Mouse (Mus musculus) MEL (cell line): ENCODE results near the gene Pde4b. TPM values are rescaled to one million over a fixed set of nuclear protein-coding genes. Genes with fewer than 3 reads are reported as not detected.

Experiments
- DNase-seq: peaks from one replicate; pipeline ENCODE4 v3.0.0; 2011; ENCODE audit warnings: low read depth, low spot score
- H3K27ac ChIP-seq: 2 replicates; pipeline ENCODE4 v1.5.1; 2012; ENCODE audit warnings: low read depth, mild to moderate bottlenecking, control low read depth, low read length, moderate library complexity; ENCODE audit not compliant: control insufficient read depth
- H3K27me3 ChIP-seq, 2 experiments: fragments of 150-350 bp in 1 of 2; sonication (generic) in 1 of 2; 2 replicates each; pipeline ENCODE4 v1.6.1; 2012; ENCODE audit warnings: low read length in 2 of 2, mild to moderate bottlenecking in 2 of 2, improper control_type of control experiment in 1 of 2, moderate library complexity in 1 of 2; ENCODE audit not compliant: insufficient read depth in 2 of 2, control insufficient read depth in 1 of 2
- H3K36me3 ChIP-seq, 2 experiments: 2 replicates each; pipeline ENCODE4 v1.6.1; 2012 to 2014; ENCODE audit warnings: low read length in 2 of 2, improper control_type of control experiment in 1 of 2, inconsistent platforms in 1 of 2, mild to moderate bottlenecking in 1 of 2; ENCODE audit not compliant: insufficient read depth in 2 of 2, control insufficient read depth in 1 of 2
- H3K4me1 ChIP-seq, 2 experiments: fragments of 150-350 bp in 1 of 2; sonication (generic) in 1 of 2; 2 replicates each; pipeline ENCODE4 v1.6.1; 2012; ENCODE audit warnings: low read length in 2 of 2, improper control_type of control experiment in 1 of 2, mild to moderate bottlenecking in 1 of 2; ENCODE audit not compliant: insufficient read depth in 2 of 2, control insufficient read depth in 1 of 2
- H3K4me3 ChIP-seq, 2 experiments: fragments of 150-350 bp in 1 of 2; sonication (generic) in 1 of 2; 2 replicates each; pipeline ENCODE4 v1.5.1; 2012; ENCODE audit warnings: low read depth in 2 of 2, low read length in 2 of 2, mild to moderate bottlenecking in 2 of 2, moderate library complexity in 2 of 2, control low read depth in 1 of 2, improper control_type of control experiment in 1 of 2; ENCODE audit not compliant: control insufficient read depth in 1 of 2, insufficient read depth in 1 of 2
- H3K79me2 ChIP-seq: 2 replicates; pipeline ENCODE4 v1.6.1; 2012; ENCODE audit warnings: mild to moderate bottlenecking, low read length, moderate library complexity; ENCODE audit not compliant: control insufficient read depth, poor library complexity, insufficient read depth
- H3K9ac ChIP-seq: 2 replicates; pipeline ENCODE4 v1.6.1; 2012; ENCODE audit warnings: low read depth, mild to moderate bottlenecking, control low read depth, low read length, moderate library complexity; ENCODE audit not compliant: control insufficient read depth, poor library complexity, severe bottlenecking
- H3K9me3 ChIP-seq: fragments of 150-350 bp; sonication (generic); replicated peaks from 2 replicates; pipeline ENCODE4 v1.6.1; 2012; ENCODE audit warnings: mild to moderate bottlenecking, low read length, improper control_type of control experiment, moderate library complexity; ENCODE audit not compliant: insufficient read depth
- BHLHE40 ChIP-seq: IDR thresholded peaks from 2 replicates; pipeline ENCODE4 v1.6.1; 2012; ENCODE audit warnings: low read depth, mild to moderate bottlenecking, inconsistent platforms, low read length, improper control_type of control experiment, borderline replicate concordance
- CTCF ChIP-seq, 3 experiments: IDR thresholded peaks in 2 of 3; conservative IDR thresholded peaks in 1 of 3; 2 replicates each; pipeline ENCODE4 v1.5.1; 2011 to 2012; ENCODE audit warnings: low read length in 3 of 3, low read depth in 2 of 3, mild to moderate bottlenecking in 2 of 3, improper control_type of control experiment in 1 of 3, inconsistent platforms in 1 of 3, mixed read lengths in 1 of 3, moderate library complexity in 1 of 3; ENCODE audit not compliant: control insufficient read depth in 1 of 3, insufficient read depth in 1 of 3, poor library complexity in 1 of 3, severe bottlenecking in 1 of 3
- ELF1 ChIP-seq: IDR thresholded peaks from 2 replicates; pipeline ENCODE4 v1.6.1; 2014; ENCODE audit warnings: low read depth, mild to moderate bottlenecking, inconsistent platforms, low read length, improper control_type of control experiment, moderate library complexity
- ETS1 ChIP-seq: IDR thresholded peaks from 2 replicates; pipeline ENCODE4 v1.6.1; 2012; ENCODE audit warnings: low read depth, mild to moderate bottlenecking, inconsistent platforms, low read length, improper control_type of control experiment, moderate library complexity
- MAFK ChIP-seq: IDR thresholded peaks from 2 replicates; pipeline ENCODE4 v1.6.1; 2011; ENCODE audit warnings: low read depth, mild to moderate bottlenecking, low read length, improper control_type of control experiment, borderline replicate concordance
- MYB ChIP-seq: IDR thresholded peaks from 2 replicates; pipeline ENCODE4 v1.6.1; 2011; ENCODE audit warnings: mild to moderate bottlenecking, low read depth, low read length, improper control_type of control experiment
- MYC ChIP-seq: IDR thresholded peaks from 2 replicates; pipeline ENCODE4 v1.6.1; 2011; ENCODE audit warnings: low read depth, mild to moderate bottlenecking, low read length, improper control_type of control experiment, moderate library complexity
- POLR2AphosphoS2 ChIP-seq: IDR thresholded peaks from 2 replicates; pipeline ENCODE4 v1.6.1; 2011; ENCODE audit warnings: low read length, improper control_type of control experiment
- POLR2AphosphoS5 ChIP-seq: IDR thresholded peaks from 2 replicates; pipeline ENCODE4 v1.6.1; 2012; ENCODE audit warnings: low read depth, borderline replicate concordance, mild to moderate bottlenecking, inconsistent platforms, low read length, moderate library complexity, mixed read lengths
- RCOR1 ChIP-seq: IDR thresholded peaks from 2 replicates; pipeline ENCODE4 v1.6.1; 2012; ENCODE audit warnings: low read depth, mild to moderate bottlenecking, inconsistent platforms, low read length, improper control_type of control experiment
- TCF12 ChIP-seq: IDR thresholded peaks from 2 replicates; pipeline ENCODE4 v1.6.1; 2014; ENCODE audit warnings: low read depth, mild to moderate bottlenecking, inconsistent platforms, low read length, improper control_type of control experiment, moderate library complexity
- USF1 ChIP-seq: IDR thresholded peaks from 2 replicates; pipeline ENCODE4 v1.6.1; 2014; ENCODE audit warnings: low read depth, mild to moderate bottlenecking, inconsistent platforms, low read length, improper control_type of control experiment, moderate library complexity
- ZKSCAN1 ChIP-seq: IDR thresholded peaks from 2 replicates; pipeline ENCODE4 v1.6.1; 2012; ENCODE audit warnings: low read depth, mild to moderate bottlenecking, inconsistent platforms, low read length, improper control_type of control experiment, moderate library complexity
- polyA plus RNA-seq, 2 experiments: library from polyadenylated mRNA; stranded (reverse) in 1 of 2; unstranded in 1 of 2; fragments of >175 nt in 1 of 2; fragments of >200 nt in 1 of 2; gene quantifications; 2 replicates each; pipeline versions ENCODE4 v1.2.1 to v1.2.4; 2012; ENCODE audit warnings: low replicate concordance in 2 of 2, low read depth in 1 of 2; ENCODE audit not compliant: insufficient read length in 2 of 2, insufficient read depth in 1 of 2, missing spikeins in 1 of 2
- total RNA-seq: library from RNA; depleted of rRNA; stranded (reverse); fragments of 300-350 nt; gene quantifications from 2 replicates; pipeline ENCODE4 v1.2.3, GENCODE M21; 2012

The Pde4b gene
- total and polyA plus RNA-seq, 3 experiments: 2.7 to 6.0 TPM; not detected in 1

- DNase-seq: no peak
- Histone ChIP-seq H3K9ac (no peak overlapping the region), H3K9me3 (no peaks in the 10 kb centered on the region), H3K79me2 (no peaks in the 10 kb centered on the region), H3K4me1 (no peaks in the 10 kb centered on the region), H3K27ac (no peak overlapping the region), H3K27me3 (no peaks in the 10 kb centered on the region), H3K4me3 (no peak overlapping the region), H3K36me3 (no peaks in the 10 kb centered on the region)
- TF ChIP-seq USF1 (no peak), POLR2AphosphoS5 (no peak), MYC (no peak), TCF12 (no peak), MAFK (no peak), ETS1 (no peak), CTCF (IDR thresholded peaks at IDR 0.05 in 2 of 3, conservative IDR thresholded peaks at IDR 0.05 in 1 of 3; ENCODE audit: control insufficient read depth in 1 of 3, insufficient read depth in 1 of 3, low read depth in 2 of 3, low read length in 3 of 3, poor library complexity in 1 of 3, severe bottlenecking in 1 of 3) (no peak), ZKSCAN1 (no peak)
Observed at GRCm38 (mm10) chr4:102353641-102354403, 266.5 kb downstream of the Pde4b start.

- TF ChIP-seq POLR2AphosphoS2: no peak
- TF ChIP-seq MYC: no peak
- no peak for TF ChIP-seq MYB
- no peak for TF ChIP-seq RCOR1
- no peak for TF ChIP-seq BHLHE40
- no peak for TF ChIP-seq POLR2AphosphoS5
- no peak for TF ChIP-seq ELF1
- DNase-seq: no peak
- Histone ChIP-seq H3K36me3 (no peaks in the 10 kb centered on the region), H3K4me1 (no peaks in the 10 kb centered on the region), H3K27me3 (no peaks in the 10 kb centered on the region), H3K27ac (no peak overlapping the region), H3K79me2 (no peaks in the 10 kb centered on the region), H3K9ac (no peak overlapping the region), H3K9me3 (no peaks in the 10 kb centered on the region), H3K4me3 (no peak overlapping the region)
Observed at GRCm38 (mm10) chr4:102368105-102368735, 280.9 kb downstream of the Pde4b start.
